Mouse (Mus musculus) cortical plate, adult 2 months (tissue): Measurements from ENCODE around the gene Colgalt1.

Experiments used
- CTCF ChIP-seq: fragments of 200-500 bp; IDR thresholded peaks from 2 replicates; pipeline ENCODE4 v1.5.1; 2011; ENCODE audit warnings: mild to moderate bottlenecking, control low read depth, low read length; ENCODE audit not compliant: insufficient read depth; ENCODE audit errors: extremely low read depth
- POLR2A ChIP-seq: fragments of 200-500 bp; IDR thresholded peaks from 2 replicates; pipeline ENCODE4 v1.6.1; 2011; ENCODE audit warnings: mild to moderate bottlenecking, low read length, control low read depth; ENCODE audit not compliant: insufficient read depth; ENCODE audit errors: extremely low read depth

DNA sequence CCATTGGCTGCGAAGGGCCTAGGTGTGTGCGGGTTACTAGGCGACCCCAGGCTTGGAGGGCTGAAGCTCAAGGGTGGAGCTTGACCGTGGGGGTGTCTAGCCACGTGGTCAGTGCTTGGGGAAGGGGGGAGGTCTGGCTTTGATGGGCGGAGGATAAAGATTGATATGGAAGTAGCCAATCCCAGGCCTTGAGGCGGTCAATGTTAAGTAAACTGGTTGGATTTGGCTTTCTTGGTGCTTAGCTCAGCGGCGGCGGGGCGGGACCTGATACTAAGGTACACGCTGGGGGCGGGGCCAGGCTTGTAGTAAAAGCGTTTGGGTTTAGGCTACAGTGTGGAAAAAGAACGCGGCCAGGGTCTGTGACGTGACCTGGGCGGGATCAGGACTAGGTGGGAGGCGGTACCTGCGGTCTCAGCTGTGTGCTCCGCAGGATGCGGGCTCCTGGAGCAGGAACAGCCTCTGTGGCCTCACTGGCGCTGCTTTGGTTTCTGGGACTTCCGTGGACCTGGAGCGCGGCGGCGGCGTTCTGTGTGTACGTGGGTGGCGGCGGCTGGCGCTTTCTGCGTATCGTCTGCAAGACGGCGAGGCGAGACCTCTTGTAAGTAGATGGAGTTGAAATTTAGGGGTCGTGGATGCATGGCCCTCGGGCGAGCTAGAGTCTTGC, 40.4 kb upstream of the Colgalt1 start:
- TF ChIP-seq CTCF, result no peak
- TF ChIP-seq POLR2A, result peak; percentile 64; the same call in 1 of the 2 replicates
